Mouse (Mus musculus) liver, embryonic 14 days (tissue): Measurements from ENCODE around the gene Gabra2. TPM values are rescaled to one million over a fixed set of nuclear protein-coding genes. Genes with fewer than 3 reads are reported as not detected.

Experiments used
- polyA plus RNA-seq: library from polyadenylated mRNA; depleted of rRNA; stranded (reverse); fragments of >200 nt; gene quantifications from 2 replicates; pipeline ENCODE4 v1.2.3, GENCODE M21; 2012; rRNA removed

Gene Gabra2
- under 0.01 and 0.01 TPM in 2 replicates for polyA plus RNA-seq

GRCm38 (mm10) chr5:71095725-71096607 is at the start of gene Gabra2:
Gabra2 (minus strand) TSS chr5:71095849.

